Mouse (Mus musculus): Measurements from ENCODE around the gene Rnf11. TPM values are rescaled to one million over a fixed set of nuclear protein-coding genes. Genes with fewer than 3 reads are reported as not detected.

Gene Rnf11
- polyA plus RNA-seq, 1 experiment from 2014 or later: 40.0 TPM

- peaks cover 8% of the 10 kb centered on the region; the same call in 1 of the 2 replicates for H3K36me3 ChIP-seq (ENCODE audit: control insufficient read depth, insufficient read depth, low read length)
- H3K27me3 ChIP-seq (replicated peaks; ENCODE audit: control insufficient read depth, insufficient read depth, low read length): no peaks in the 10 kb centered on the region
- H3K4me2 ChIP-seq (ENCODE audit: low read length): no peak overlapping the region
- no peak overlapping the region for H3K9ac ChIP-seq (ENCODE audit: low read length)
- ATAC-seq (replicated peaks; ENCODE audit: low FRiP score, low TSS enrichment, low read depth) (no peak), DNase-seq (ENCODE audit: low spot score) (peak; percentile 18)
- no peak overlapping the region for H3K27ac ChIP-seq (ENCODE audit: low read depth)
- 85% methylated on average over 3 of the region's 3 CpGs for WGBS
- H3K4me3 ChIP-seq (ENCODE audit: low read depth, low read length): no peak overlapping the region
- H3K4me1 ChIP-seq (replicated peaks; ENCODE audit: control insufficient read depth, insufficient read depth, low read length): no peaks in the 10 kb centered on the region
- no peaks in the 10 kb centered on the region for H3K9me3 ChIP-seq (ENCODE audit: control insufficient read depth, low read length)
Observed at GRCm38 (mm10) chr4:109441000-109441399, 43.5 kb downstream of the Rnf11 start.

GRCm38 (mm10) chr4:109440381-109440780 lies 44.1 kb downstream of the Rnf11 start:
- peak; percentile 45 for DNase-seq (ENCODE audit: low spot score)
- H3K9ac ChIP-seq (ENCODE audit: low read length): no peak overlapping the region
- H3K4me2 ChIP-seq (ENCODE audit: low read length): no peak overlapping the region
- H3K27me3 ChIP-seq (replicated peaks; ENCODE audit: control insufficient read depth, insufficient read depth, low read length): no peaks in the 10 kb centered on the region
- H3K4me3 ChIP-seq (ENCODE audit: low read depth, low read length): no peak overlapping the region
- H3K27ac ChIP-seq (ENCODE audit: low read depth): no peak overlapping the region
- peaks cover 8% of the 10 kb centered on the region; the same call in 1 of the 2 replicates for H3K36me3 ChIP-seq (ENCODE audit: control insufficient read depth, insufficient read depth, low read length)
- no peaks in the 10 kb centered on the region for H3K9me3 ChIP-seq (ENCODE audit: control insufficient read depth, low read length)
- H3K4me1 ChIP-seq (replicated peaks; ENCODE audit: control insufficient read depth, insufficient read depth, low read length): no peaks in the 10 kb centered on the region
- WGBS: 91% methylated on average over 5 of the region's 5 CpGs
- ATAC-seq (replicated peaks; ENCODE audit: low FRiP score, low TSS enrichment, low read depth): no peak

- H3K27ac ChIP-seq (ENCODE audit: low read depth): no peak overlapping the region
- peak; percentile 35 for DNase-seq (ENCODE audit: low spot score)
- no peak for ATAC-seq (replicated peaks; ENCODE audit: low FRiP score, low TSS enrichment, low read depth)
Observed at GRCm38 (mm10) chr4:109439825-109440248, 44.7 kb downstream of the Rnf11 start.

GRCm38 (mm10) chr4:109439101-109439500 lies 45.4 kb downstream of the Rnf11 start:
- H3K9ac ChIP-seq (ENCODE audit: low read length): no peak overlapping the region
- H3K27ac ChIP-seq (ENCODE audit: low read depth): no peak overlapping the region
- no peak overlapping the region for H3K4me2 ChIP-seq (ENCODE audit: low read length)
- WGBS: 76% methylated on average over 8 of the region's 8 CpGs
- no peaks in the 10 kb centered on the region for H3K4me1 ChIP-seq (replicated peaks; ENCODE audit: control insufficient read depth, insufficient read depth, low read length)
- ATAC-seq (replicated peaks; ENCODE audit: low FRiP score, low TSS enrichment, low read depth): no peak
- H3K9me3 ChIP-seq (ENCODE audit: control insufficient read depth, low read length): no peaks in the 10 kb centered on the region
- H3K4me3 ChIP-seq (ENCODE audit: low read depth, low read length): no peak overlapping the region
- H3K27me3 ChIP-seq (replicated peaks; ENCODE audit: control insufficient read depth, insufficient read depth, low read length): no peaks in the 10 kb centered on the region
- peak; percentile 38 for DNase-seq (ENCODE audit: low spot score)
- H3K36me3 ChIP-seq (ENCODE audit: control insufficient read depth, insufficient read depth, low read length): peaks cover 8% of the 10 kb centered on the region; the same call in 1 of the 2 replicates

More at GRCm38 (mm10) chr4:109439825-109440248, 44.7 kb downstream of the Rnf11 start:
- Histone ChIP-seq H3K4me1 (replicated peaks; ENCODE audit: control insufficient read depth, insufficient read depth, low read length) (no peaks in the 10 kb centered on the region), H3K4me2 (ENCODE audit: low read length) (no peak overlapping the region), H3K9ac (ENCODE audit: low read length) (no peak overlapping the region), H3K27me3 (replicated peaks; ENCODE audit: control insufficient read depth, insufficient read depth, low read length) (no peaks in the 10 kb centered on the region), H3K36me3 (ENCODE audit: control insufficient read depth, insufficient read depth, low read length) (peaks cover 8% of the 10 kb centered on the region; the same call in 1 of the 2 replicates), H3K4me3 (ENCODE audit: low read depth, low read length) (no peak overlapping the region), H3K9me3 (ENCODE audit: control insufficient read depth, low read length) (no peaks in the 10 kb centered on the region)
- WGBS: 74% methylated on average over 3 of the region's 3 CpGs

GRCm38 (mm10) chr4:109437913-109438878 lies 46.3 kb downstream of the Rnf11 start:
- H3K27me3 ChIP-seq (replicated peaks; ENCODE audit: control insufficient read depth, insufficient read depth, low read length): no peaks in the 10 kb centered on the region
- no peak overlapping the region for H3K4me2 ChIP-seq (ENCODE audit: low read length)
- DNase-seq (ENCODE audit: low spot score) (peak; percentile 87), ATAC-seq (replicated peaks; ENCODE audit: low FRiP score, low TSS enrichment, low read depth) (peak; percentile 67; the same call in 1 of the 2 replicates)
- no peak overlapping the region for H3K9ac ChIP-seq (ENCODE audit: low read length)
- 57% methylated on average over 9 of the region's 9 CpGs for WGBS
- peaks cover 8% of the 10 kb centered on the region; the same call in 1 of the 2 replicates for H3K36me3 ChIP-seq (ENCODE audit: control insufficient read depth, insufficient read depth, low read length)
- no peaks in the 10 kb centered on the region for H3K9me3 ChIP-seq (ENCODE audit: control insufficient read depth, low read length)
- H3K27ac ChIP-seq (ENCODE audit: low read depth): no peak overlapping the region
- no peaks in the 10 kb centered on the region for H3K4me1 ChIP-seq (replicated peaks; ENCODE audit: control insufficient read depth, insufficient read depth, low read length)
- no peak overlapping the region for H3K4me3 ChIP-seq (ENCODE audit: low read depth, low read length)

- H3K4me3 ChIP-seq (ENCODE audit: low read depth, low read length): no peak overlapping the region
- DNase-seq (ENCODE audit: low spot score): no peak
- H3K9ac ChIP-seq (ENCODE audit: low read length): no peak overlapping the region
- no peak overlapping the region for H3K4me2 ChIP-seq (ENCODE audit: low read length)
- no peak for ATAC-seq (replicated peaks; ENCODE audit: low FRiP score, low TSS enrichment, low read depth)
- no peaks in the 10 kb centered on the region for H3K4me1 ChIP-seq (replicated peaks; ENCODE audit: control insufficient read depth, insufficient read depth, low read length)
- no peaks in the 10 kb centered on the region for H3K36me3 ChIP-seq (ENCODE audit: control insufficient read depth, insufficient read depth, low read length)
- H3K9me3 ChIP-seq (ENCODE audit: control insufficient read depth, low read length): no peaks in the 10 kb centered on the region
- WGBS: 87% methylated on average over 1 of the region's 1 CpGs
- no peak overlapping the region for H3K27ac ChIP-seq (ENCODE audit: low read depth)
- no peaks in the 10 kb centered on the region for H3K27me3 ChIP-seq (replicated peaks; ENCODE audit: control insufficient read depth, insufficient read depth, low read length)
Observed at GRCm38 (mm10) chr4:109434256-109434655, 50.3 kb downstream of the Rnf11 start.

- ATAC-seq (replicated peaks; ENCODE audit: low FRiP score, low TSS enrichment, low read depth): no peak
- 58% methylated on average over 6 of the region's 6 CpGs for WGBS
Observed at GRCm38 (mm10) chr4:109433641-109434040, 50.9 kb downstream of the Rnf11 start.

GRCm38 (mm10) chr4:109432668-109433375 lies 51.7 kb downstream of the Rnf11 start:
- no peak for DNase-seq (ENCODE audit: low spot score)

More at GRCm38 (mm10) chr4:109433641-109434040, 50.9 kb downstream of the Rnf11 start:
- DNase-seq (ENCODE audit: low spot score): no peak
- H3K4me1 ChIP-seq (replicated peaks; ENCODE audit: control insufficient read depth, insufficient read depth, low read length): no peaks in the 10 kb centered on the region
- no peaks in the 10 kb centered on the region for H3K9me3 ChIP-seq (ENCODE audit: control insufficient read depth, low read length)
- H3K36me3 ChIP-seq (ENCODE audit: control insufficient read depth, insufficient read depth, low read length): no peaks in the 10 kb centered on the region
- H3K27me3 ChIP-seq (replicated peaks; ENCODE audit: control insufficient read depth, insufficient read depth, low read length): no peaks in the 10 kb centered on the region
- H3K27ac ChIP-seq (ENCODE audit: low read depth): no peak overlapping the region
- no peak overlapping the region for H3K9ac ChIP-seq (ENCODE audit: low read length)
- no peak overlapping the region for H3K4me2 ChIP-seq (ENCODE audit: low read length)
- no peak overlapping the region for H3K4me3 ChIP-seq (ENCODE audit: low read depth, low read length)

More at GRCm38 (mm10) chr4:109432668-109433375, 51.7 kb downstream of the Rnf11 start:
- no peak overlapping the region for H3K9ac ChIP-seq (ENCODE audit: low read length)
- H3K27me3 ChIP-seq (replicated peaks; ENCODE audit: control insufficient read depth, insufficient read depth, low read length): no peaks in the 10 kb centered on the region
- H3K4me2 ChIP-seq (ENCODE audit: low read length): no peak overlapping the region
- no peaks in the 10 kb centered on the region for H3K9me3 ChIP-seq (ENCODE audit: control insufficient read depth, low read length)
- H3K4me1 ChIP-seq (replicated peaks; ENCODE audit: control insufficient read depth, insufficient read depth, low read length): no peaks in the 10 kb centered on the region
- no peak overlapping the region for H3K4me3 ChIP-seq (ENCODE audit: low read depth, low read length)
- WGBS: 56% methylated on average over 16 of the region's 16 CpGs
- H3K36me3 ChIP-seq (ENCODE audit: control insufficient read depth, insufficient read depth, low read length): no peaks in the 10 kb centered on the region
- no peak for ATAC-seq (replicated peaks; ENCODE audit: low FRiP score, low TSS enrichment, low read depth)
- no peak overlapping the region for H3K27ac ChIP-seq (ENCODE audit: low read depth)
